26 mouse cellular contexts compared by ENCODE assay signal in genomic region chr5:18332256-18332655, GRCm38 (mm10).
"Had no signal": no experiment of that assay in that cellular context is flagged by ENCODE, and none has a peak within 500 bp of the region (broad histone marks: within the 10 kb centered on the region; RNA-seq: fewer than 3 reads in every experiment).

No protein-coding gene starts in this region.

- H3K27ac ChIP-seq: heart, embryonic 15.5 days; hindbrain, embryonic 13.5 days; hindbrain, embryonic 15.5 days; hindbrain, postnatal 0 days; kidney, embryonic 15.5 days; kidney, postnatal 0 days; left cerebral cortex, adult 2 months; limb, embryonic 10.5 days; limb, embryonic 12.5 days; liver, embryonic 13.5 days; liver, embryonic 15.5 days had no signal

- H3K4me1 ChIP-seq: hindbrain, embryonic 13.5 days; hindbrain, embryonic 15.5 days; kidney, embryonic 15.5 days; limb, embryonic 10.5 days; limb, embryonic 12.5 days; liver, embryonic 13.5 days; liver, embryonic 15.5 days had no signal

- H3K4me2 ChIP-seq: heart, embryonic 11.5 days; heart, embryonic 13.5 days; heart, embryonic 15.5 days; hindbrain, embryonic 13.5 days; hindbrain, embryonic 15.5 days; kidney, embryonic 15.5 days; limb, embryonic 12.5 days; liver, embryonic 11.5 days; liver, embryonic 13.5 days; liver, embryonic 15.5 days had no signal

- H3K27me3 ChIP-seq: heart, embryonic 13.5 days; heart, embryonic 15.5 days; hindbrain, embryonic 13.5 days; hindbrain, embryonic 15.5 days; kidney, embryonic 15.5 days; limb, embryonic 12.5 days; liver, embryonic 13.5 days; liver, embryonic 15.5 days had no signal

- DNase-seq: gastrocnemius, postnatal 14 days; gastrocnemius, postnatal 36 days; heart, adult 18-20 months; heart, postnatal 14 days; heart, postnatal 36 days; kidney, adult 11 months; kidney, adult 2 months; kidney, adult 9 months; kidney, postnatal 14 days; kidney, postnatal 36 days; liver; liver, embryonic 13.5 days had no signal

- H3K9me3 ChIP-seq: heart, embryonic 13.5 days; heart, embryonic 15.5 days; hindbrain, embryonic 13.5 days; hindbrain, embryonic 15.5 days; kidney, embryonic 15.5 days; limb, embryonic 10.5 days; limb, embryonic 12.5 days; liver, embryonic 13.5 days; liver, embryonic 15.5 days had no signal

- H3K9ac ChIP-seq: heart, embryonic 13.5 days; heart, embryonic 15.5 days; hindbrain, embryonic 13.5 days; hindbrain, embryonic 15.5 days; kidney, embryonic 15.5 days; limb, embryonic 12.5 days; liver, embryonic 13.5 days; liver, embryonic 15.5 days had no signal

- ATAC-seq: hindbrain, postnatal 0 days; intestine, embryonic 16.5 days had no signal

- H3K4me3 ChIP-seq: heart, embryonic 13.5 days; heart, embryonic 15.5 days; hindbrain, embryonic 13.5 days; hindbrain, embryonic 15.5 days; kidney, embryonic 15.5 days; left cerebral cortex, adult 2 months; limb, embryonic 10.5 days; limb, embryonic 12.5 days; liver, embryonic 13.5 days; liver, embryonic 15.5 days had no signal

- H3K36me3 ChIP-seq: heart, embryonic 13.5 days; heart, embryonic 15.5 days; hindbrain, embryonic 13.5 days; hindbrain, embryonic 15.5 days; kidney, embryonic 15.5 days; limb, embryonic 10.5 days; limb, embryonic 12.5 days; liver, embryonic 13.5 days; liver, embryonic 15.5 days had no signal
